Mouse (Mus musculus): ENCODE data around the gene Krtap16-1. TPM values are rescaled to one million over a fixed set of nuclear protein-coding genes. Genes with fewer than 3 reads are reported as not detected.

Gene Krtap16-1
- 0.24 TPM in 1 of 2 replicates, not detected in the other for polyA plus RNA-seq (2014; fragmentation: Nextera tagmentation; extraction: Ambion mirVana)

- no peak within 1 kb of the TSS for H3K4me3 ChIP-seq (ENCODE audit: low read depth, low read length)
- H3K4me1 ChIP-seq (ENCODE audit: control insufficient read depth, insufficient read depth, low read length) = no peaks in the 10 kb centered on the region
- H3K36me3 ChIP-seq (ENCODE audit: control insufficient read depth, insufficient read depth, low read length) = no peaks in the 10 kb centered on the region
- H3K4me2 ChIP-seq (ENCODE audit: low read depth, low read length) = no peak within 1 kb of the TSS
- no peaks in the 10 kb centered on the region for H3K27me3 ChIP-seq (ENCODE audit: control insufficient read depth, insufficient read depth, low read length)
- H3K9me3 ChIP-seq (ENCODE audit: control insufficient read depth, low read length) = no peaks in the 10 kb centered on the region
- WGBS = 76% methylated on average over 8 of the region's 8 CpGs
- H3K9ac ChIP-seq (replicated peaks; ENCODE audit: low read depth, low read length) = no peak within 1 kb of the TSS
- ATAC-seq (ENCODE audit: low read depth) = peak; percentile 9; the same call in 1 of the 2 replicates
- peak within 1 kb of the TSS; percentile 48 for H3K27ac ChIP-seq (ENCODE audit: low read depth, low read length)
Observed at GRCm38 (mm10) chr11:99986180-99986647, at the start of gene Krtap16-1. Gene Krtap16-1 (minus strand): TSS chr11:99986597.

- no peak for ATAC-seq (ENCODE audit: low read depth)
- no peaks in the 10 kb centered on the region for H3K9me3 ChIP-seq (ENCODE audit: control insufficient read depth, low read length)
- H3K27ac ChIP-seq (ENCODE audit: low read depth, low read length) = no peak within 1 kb of the TSS
- no peak within 1 kb of the TSS for H3K4me3 ChIP-seq (ENCODE audit: low read depth, low read length)
- no peaks in the 10 kb centered on the region for H3K4me1 ChIP-seq (ENCODE audit: control insufficient read depth, insufficient read depth, low read length)
- WGBS = 87% methylated on average over 6 of the region's 6 CpGs
- no peak within 1 kb of the TSS for H3K9ac ChIP-seq (replicated peaks; ENCODE audit: low read depth, low read length)
- H3K27me3 ChIP-seq (ENCODE audit: control insufficient read depth, insufficient read depth, low read length) = no peaks in the 10 kb centered on the region
- H3K36me3 ChIP-seq (ENCODE audit: control insufficient read depth, insufficient read depth, low read length) = no peaks in the 10 kb centered on the region
- H3K4me2 ChIP-seq (ENCODE audit: low read depth, low read length) = no peak within 1 kb of the TSS
Observed at GRCm38 (mm10) chr11:100029768-100030167, 43.4 kb upstream of the Krtap16-1 start, which contains the start of gene Krt33b. Gene Krt33b (minus strand): TSS chr11:100029868.

GRCm38 (mm10) chr11:100021438-100021837 is 35.0 kb upstream of the Krtap16-1 start:
- no peak for ATAC-seq (ENCODE audit: low read depth)
- no peak overlapping the region for H3K9ac ChIP-seq (replicated peaks; ENCODE audit: low read depth, low read length)
- no peaks in the 10 kb centered on the region for H3K27me3 ChIP-seq (ENCODE audit: control insufficient read depth, insufficient read depth, low read length)
- H3K4me2 ChIP-seq (ENCODE audit: low read depth, low read length) = no peak overlapping the region
- 83% methylated on average over 5 of the region's 5 CpGs for WGBS
- no peaks in the 10 kb centered on the region for H3K36me3 ChIP-seq (ENCODE audit: control insufficient read depth, insufficient read depth, low read length)
- H3K4me1 ChIP-seq (ENCODE audit: control insufficient read depth, insufficient read depth, low read length) = no peaks in the 10 kb centered on the region
- no peak overlapping the region for H3K4me3 ChIP-seq (ENCODE audit: low read depth, low read length)
- no peaks in the 10 kb centered on the region for H3K9me3 ChIP-seq (ENCODE audit: control insufficient read depth, low read length)
- no peak overlapping the region for H3K27ac ChIP-seq (ENCODE audit: low read depth, low read length)

- Histone ChIP-seq H3K4me1 (ENCODE audit: control insufficient read depth, insufficient read depth, low read length) (no peaks in the 10 kb centered on the region), H3K4me2 (ENCODE audit: low read depth, low read length) (no peak overlapping the region), H3K36me3 (ENCODE audit: control insufficient read depth, insufficient read depth, low read length) (no peaks in the 10 kb centered on the region), H3K9me3 (ENCODE audit: control insufficient read depth, low read length) (no peaks in the 10 kb centered on the region), H3K27ac (ENCODE audit: low read depth, low read length) (no peak overlapping the region), H3K27me3 (ENCODE audit: control insufficient read depth, insufficient read depth, low read length) (no peaks in the 10 kb centered on the region), H3K4me3 (ENCODE audit: low read depth, low read length) (no peak overlapping the region), H3K9ac (replicated peaks; ENCODE audit: low read depth, low read length) (no peak overlapping the region)
- ATAC-seq (ENCODE audit: low read depth) = no peak
- WGBS = 94% methylated on average over 1 of the region's 1 CpGs
Observed at GRCm38 (mm10) chr11:100019466-100019865, 33.1 kb upstream of the Krtap16-1 start.

- Histone ChIP-seq H3K4me1 (ENCODE audit: control insufficient read depth, insufficient read depth, low read length) (no peaks in the 10 kb centered on the region), H3K9ac (replicated peaks; ENCODE audit: low read depth, low read length) (no peak within 1 kb of the TSS), H3K4me3 (ENCODE audit: low read depth, low read length) (no peak within 1 kb of the TSS), H3K27me3 (ENCODE audit: control insufficient read depth, insufficient read depth, low read length) (no peaks in the 10 kb centered on the region), H3K4me2 (ENCODE audit: low read depth, low read length) (no peak within 1 kb of the TSS), H3K9me3 (ENCODE audit: control insufficient read depth, low read length) (no peaks in the 10 kb centered on the region), H3K27ac (ENCODE audit: low read depth, low read length) (no peak within 1 kb of the TSS), H3K36me3 (ENCODE audit: control insufficient read depth, insufficient read depth, low read length) (no peaks in the 10 kb centered on the region)
- no peak for ATAC-seq (ENCODE audit: low read depth)
- 81% methylated on average over 4 of the region's 4 CpGs for WGBS
Observed at GRCm38 (mm10) chr11:100016112-100016511, 29.7 kb upstream of the Krtap16-1 start, which contains the start of gene Krt33a. Gene Krt33a (minus strand): TSS chr11:100016212.

- Histone ChIP-seq H3K4me2 (ENCODE audit: low read depth, low read length) (no peak overlapping the region), H3K4me3 (ENCODE audit: low read depth, low read length) (no peak overlapping the region), H3K9ac (replicated peaks; ENCODE audit: low read depth, low read length) (no peak overlapping the region), H3K27me3 (ENCODE audit: control insufficient read depth, insufficient read depth, low read length) (no peaks in the 10 kb centered on the region), H3K27ac (ENCODE audit: low read depth, low read length) (no peak overlapping the region), H3K4me1 (ENCODE audit: control insufficient read depth, insufficient read depth, low read length) (no peaks in the 10 kb centered on the region), H3K36me3 (ENCODE audit: control insufficient read depth, insufficient read depth, low read length) (no peaks in the 10 kb centered on the region), H3K9me3 (ENCODE audit: control insufficient read depth, low read length) (no peaks in the 10 kb centered on the region)
- 86% methylated on average over 4 of the region's 4 CpGs for WGBS
- ATAC-seq (ENCODE audit: low read depth) = no peak
Observed at GRCm38 (mm10) chr11:100013691-100014171, 27.3 kb upstream of the Krtap16-1 start.

GRCm38 (mm10) chr11:100010682-100011081 is 24.3 kb upstream of the Krtap16-1 start:
- 85% methylated on average over 5 of the region's 5 CpGs for WGBS

GRCm38 (mm10) chr11:100008336-100008735 is 21.9 kb upstream of the Krtap16-1 start:
- Histone ChIP-seq H3K27me3 (ENCODE audit: control insufficient read depth, insufficient read depth, low read length) (no peaks in the 10 kb centered on the region), H3K36me3 (ENCODE audit: control insufficient read depth, insufficient read depth, low read length) (no peaks in the 10 kb centered on the region), H3K4me1 (ENCODE audit: control insufficient read depth, insufficient read depth, low read length) (no peaks in the 10 kb centered on the region), H3K27ac (ENCODE audit: low read depth, low read length) (no peak overlapping the region), H3K4me3 (ENCODE audit: low read depth, low read length) (no peak overlapping the region), H3K4me2 (ENCODE audit: low read depth, low read length) (no peak overlapping the region), H3K9ac (replicated peaks; ENCODE audit: low read depth, low read length) (no peak overlapping the region), H3K9me3 (ENCODE audit: control insufficient read depth, low read length) (no peaks in the 10 kb centered on the region)
- ATAC-seq (ENCODE audit: low read depth) = no peak
- 89% methylated on average over 5 of the region's 5 CpGs for WGBS

More at GRCm38 (mm10) chr11:100010682-100011081, 24.3 kb upstream of the Krtap16-1 start:
- Histone ChIP-seq H3K4me1 (ENCODE audit: control insufficient read depth, insufficient read depth, low read length) (no peaks in the 10 kb centered on the region), H3K9ac (replicated peaks; ENCODE audit: low read depth, low read length) (no peak overlapping the region), H3K4me3 (ENCODE audit: low read depth, low read length) (no peak overlapping the region), H3K27me3 (ENCODE audit: control insufficient read depth, insufficient read depth, low read length) (no peaks in the 10 kb centered on the region), H3K36me3 (ENCODE audit: control insufficient read depth, insufficient read depth, low read length) (no peaks in the 10 kb centered on the region), H3K4me2 (ENCODE audit: low read depth, low read length) (no peak overlapping the region), H3K27ac (ENCODE audit: low read depth, low read length) (no peak overlapping the region), H3K9me3 (ENCODE audit: control insufficient read depth, low read length) (no peaks in the 10 kb centered on the region)
- ATAC-seq (ENCODE audit: low read depth) = no peak

- H3K9me3 ChIP-seq (ENCODE audit: control insufficient read depth, low read length) = no peaks in the 10 kb centered on the region; the same call in none of the 2 replicates
- no peak overlapping the region for H3K27ac ChIP-seq (ENCODE audit: low read depth, low read length)
- no peak overlapping the region for H3K9ac ChIP-seq (replicated peaks; ENCODE audit: low read depth, low read length)
- H3K4me3 ChIP-seq (ENCODE audit: low read depth, low read length) = no peak overlapping the region
- H3K4me1 ChIP-seq (ENCODE audit: control insufficient read depth, insufficient read depth, low read length) = no peaks in the 10 kb centered on the region
- H3K27me3 ChIP-seq (ENCODE audit: control insufficient read depth, insufficient read depth, low read length) = no peaks in the 10 kb centered on the region
- H3K36me3 ChIP-seq (ENCODE audit: control insufficient read depth, insufficient read depth, low read length) = no peaks in the 10 kb centered on the region
- no peak for ATAC-seq (ENCODE audit: low read depth)
- H3K4me2 ChIP-seq (ENCODE audit: low read depth, low read length) = no peak overlapping the region
- 60% methylated on average over 3 of the region's 3 CpGs for WGBS
Observed at GRCm38 (mm10) chr11:100006624-100007023, 20.2 kb upstream of the Krtap16-1 start.

Data from neural tube, embryonic 14.5 days (tissue).